Mouse (Mus musculus) midbrain, embryonic 14.5 days (tissue): ENCODE results near the gene Stat5a. TPM values are rescaled to one million over a fixed set of nuclear protein-coding genes. Genes with fewer than 3 reads are reported as not detected.

Source experiments
- ATAC-seq: fragments of 200-750 bp; cut with Nextera tagmentation; 2 replicates; pipeline ENCODE4 v1.8.0; 2017; ENCODE audit warnings: moderate number of reproducible peaks, moderate library complexity; ENCODE audit not compliant: low FRiP score, low TSS enrichment
- DNase-seq: peaks from one replicate; pipeline ENCODE4 v3.0.0-alpha.2; 2015
- H3K27ac ChIP-seq: fragments of 300-500 bp; sonication (generic); replicated peaks from 2 replicates; pipeline ENCODE4 v1.5.1; 2014; ENCODE audit warnings: mild to moderate bottlenecking, low read depth, low read length, moderate library complexity
- H3K27me3 ChIP-seq: fragments of 300-500 bp; sonication (generic); 2 replicates; pipeline ENCODE4 v1.6.1; 2014; ENCODE audit warnings: low read length, control low read depth, mixed read lengths; ENCODE audit not compliant: control insufficient read depth, insufficient read depth
- H3K36me3 ChIP-seq: fragments of 300-500 bp; sonication (generic); 2 replicates; pipeline ENCODE4 v1.6.1; 2014; ENCODE audit warnings: low read length, control low read depth; ENCODE audit not compliant: control insufficient read depth, insufficient read depth
- H3K4me1 ChIP-seq: fragments of 300-500 bp; sonication (generic); 2 replicates; pipeline ENCODE4 v1.6.1; 2014; ENCODE audit warnings: mild to moderate bottlenecking, antibody characterized with exemption, low read length, control low read depth; ENCODE audit not compliant: control insufficient read depth, insufficient read depth
- H3K4me2 ChIP-seq: fragments of 300-500 bp; sonication (generic); 2 replicates; pipeline ENCODE4 v1.6.1; 2014; ENCODE audit warnings: mild to moderate bottlenecking, low read length, moderate library complexity
- H3K4me3 ChIP-seq: fragments of 300-500 bp; sonication (generic); replicated peaks from 2 replicates; pipeline ENCODE4 v1.5.1; 2014; ENCODE audit warnings: low read depth, low read length
- H3K9ac ChIP-seq: fragments of 300-500 bp; sonication (generic); replicated peaks from 2 replicates; pipeline ENCODE4 v1.6.1; 2014; ENCODE audit warnings: mild to moderate bottlenecking, low read length, moderate library complexity
- H3K9me3 ChIP-seq: fragments of 300-500 bp; sonication (generic); 2 replicates; pipeline ENCODE4 v1.6.1; 2016; ENCODE audit warnings: low read length, control low read depth, mixed read lengths; ENCODE audit not compliant: control insufficient read depth
- WGBS: fragments of 180-500 bp; shearing (Covaris S2); extraction: QIAGEN DNeasy Blood & Tissue Kit; methylation state at CpG from one replicate; pipeline ENCODE4 v1.1.7; 2014; 5-methylcytosine and 5-hydroxymethylcytosine counted together
- polyA plus RNA-seq: library from polyadenylated mRNA; unstranded; fragments of >200 nt; fragmentation: Nextera tagmentation; extraction: Ambion mirVana; gene quantifications from 2 replicates; pipeline ENCODE4 v1.2.1, GENCODE M21; 2014

Stat5a gene
- polyA plus RNA-seq, 1 experiment from 2014 or later: 1.9 TPM

DNA sequence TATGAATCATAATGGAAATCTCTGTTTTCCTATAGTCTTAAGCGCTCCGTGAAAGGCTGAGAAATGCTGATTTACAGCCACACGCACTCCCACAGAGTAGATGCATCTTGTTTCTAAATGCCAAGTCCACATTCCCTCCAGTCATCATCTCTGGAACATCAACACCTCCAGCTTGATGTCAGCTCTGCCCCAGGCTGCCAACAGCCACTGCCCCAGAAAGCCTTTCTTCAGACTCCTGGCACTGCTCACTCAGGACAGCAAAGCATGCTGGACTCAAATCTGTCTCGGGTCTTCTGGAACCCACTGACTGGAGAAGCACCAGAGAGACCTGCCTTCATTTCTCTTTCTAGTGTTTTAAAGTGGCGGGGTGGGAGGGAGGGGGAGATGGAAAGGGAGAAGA, 33.3 kb downstream of the Stat5a start:
- no peak overlapping the region for H3K9ac ChIP-seq
- 91% methylated on average over 5 of the region's 5 CpGs for WGBS

DNA sequence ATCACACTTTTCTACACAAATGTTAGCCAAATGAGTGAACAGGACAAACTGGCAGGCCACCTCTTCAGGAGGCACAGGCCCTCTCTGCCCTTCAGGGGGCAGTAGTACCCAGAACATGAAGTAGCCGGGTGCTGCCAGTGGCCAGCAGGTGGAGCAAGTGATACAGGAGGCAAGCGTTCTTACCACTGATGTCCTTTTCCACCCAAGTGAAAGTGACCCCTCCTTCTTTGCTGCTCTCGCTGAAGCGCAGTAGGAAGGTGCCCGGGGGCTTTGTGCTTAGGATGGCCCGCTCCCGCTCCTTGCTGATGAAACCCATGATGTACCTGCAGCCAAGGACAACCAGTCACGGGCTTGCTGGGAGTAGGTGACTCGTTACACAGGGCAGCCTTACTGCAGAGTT, 34.3 kb downstream of the Stat5a start:
- no peaks in the 10 kb centered on the region for H3K4me1 ChIP-seq
- ATAC-seq (no peak), DNase-seq (peak; percentile 89)
- H3K27me3 ChIP-seq: no peaks in the 10 kb centered on the region
- 12% methylated on average over 9 of the region's 9 CpGs for WGBS
- no peak overlapping the region for H3K4me3 ChIP-seq
- no peak overlapping the region for H3K27ac ChIP-seq
- H3K9ac ChIP-seq: no peak overlapping the region
- H3K36me3 ChIP-seq: peaks cover 14% of the 10 kb centered on the region; the same call in 1 of the 2 replicates
- H3K4me2 ChIP-seq: no peak overlapping the region
- no peaks in the 10 kb centered on the region for H3K9me3 ChIP-seq

More for the DNA sequence above, 33.3 kb downstream of the Stat5a start:
- H3K4me1 ChIP-seq: no peaks in the 10 kb centered on the region
- DNase-seq: no peak
- H3K36me3 ChIP-seq: peaks cover 21% of the 10 kb centered on the region
- H3K4me3 ChIP-seq: no peak overlapping the region
- no peak for ATAC-seq
- no peaks in the 10 kb centered on the region for H3K9me3 ChIP-seq
- no peak overlapping the region for H3K27ac ChIP-seq
- H3K4me2 ChIP-seq: no peak overlapping the region
- no peaks in the 10 kb centered on the region for H3K27me3 ChIP-seq

DNA sequence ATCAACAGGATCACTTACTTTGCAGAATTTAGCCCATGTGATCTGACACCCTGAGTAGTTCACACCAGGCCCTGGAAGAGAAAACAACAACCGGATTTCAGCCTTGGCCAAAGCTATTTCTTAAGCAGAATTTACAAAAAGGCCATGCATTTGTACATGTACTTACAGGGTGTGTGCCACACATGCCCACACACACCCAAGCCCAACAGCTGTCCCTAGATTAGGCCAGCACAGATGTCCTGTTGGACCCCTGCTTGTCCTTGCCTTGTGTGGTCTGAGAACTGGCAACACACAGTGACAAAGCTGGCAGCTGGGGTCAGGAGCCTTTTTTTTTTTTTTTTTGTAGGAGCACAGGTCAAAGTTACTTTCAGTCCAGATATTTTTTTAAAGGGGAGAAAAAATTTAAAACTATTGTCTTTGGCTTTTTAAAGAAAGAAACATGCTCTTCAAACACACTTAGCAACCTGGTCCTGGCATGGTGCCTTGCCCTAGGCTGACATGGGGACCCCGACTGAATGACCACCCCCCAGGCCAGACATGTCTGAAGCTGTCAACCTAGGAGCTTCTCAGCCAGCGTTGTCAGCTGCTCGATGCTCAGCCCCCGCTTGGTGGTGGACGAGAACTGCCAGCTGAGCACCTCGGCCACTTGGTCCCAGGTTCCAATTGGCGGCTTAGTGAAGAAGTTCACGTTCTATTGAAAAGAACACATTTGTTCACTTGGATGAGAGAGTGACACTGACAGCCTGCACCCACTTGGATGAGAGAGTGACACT, 35.2 kb downstream of the Stat5a start:
- DNase-seq: no peak
- 71% methylated on average over 9 of the region's 9 CpGs for WGBS
- Histone ChIP-seq H3K36me3 (peaks cover 10% of the 10 kb centered on the region; the same call in 1 of the 2 replicates), H3K9ac (no peak overlapping the region), H3K9me3 (no peaks in the 10 kb centered on the region), H3K4me1 (peaks cover 3% of the 10 kb centered on the region; the same call in 1 of the 2 replicates), H3K27me3 (no peaks in the 10 kb centered on the region), H3K27ac (no peak overlapping the region), H3K4me2 (no peak overlapping the region), H3K4me3 (no peak overlapping the region)
- no peak for ATAC-seq

DNA sequence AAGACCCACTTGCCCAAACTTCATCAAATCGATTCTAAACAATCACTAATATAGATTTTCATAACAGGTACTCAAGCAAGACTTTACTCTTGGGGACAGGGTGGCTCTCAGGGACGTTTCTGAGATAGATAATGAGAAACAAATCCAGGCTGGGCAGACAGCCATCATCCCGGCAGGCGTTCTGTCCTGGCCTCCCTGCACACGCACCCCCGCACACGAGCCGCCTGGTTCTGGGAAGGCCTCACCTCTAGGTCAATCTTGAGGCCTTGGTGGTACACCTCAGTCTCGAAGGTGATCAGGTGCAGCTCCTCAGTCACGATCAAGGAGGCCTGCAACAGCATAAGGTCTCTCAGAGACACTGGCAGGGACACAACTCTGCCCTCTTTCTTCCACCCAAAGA, 36.9 kb downstream of the Stat5a start:
- Histone ChIP-seq H3K9ac (no peak overlapping the region), H3K9me3 (no peaks in the 10 kb centered on the region), H3K27me3 (no peaks in the 10 kb centered on the region), H3K4me1 (peaks cover 3% of the 10 kb centered on the region; the same call in 1 of the 2 replicates), H3K4me3 (no peak overlapping the region), H3K27ac (no peak overlapping the region), H3K4me2 (no peak overlapping the region), H3K36me3 (peaks cover 10% of the 10 kb centered on the region; the same call in 1 of the 2 replicates)
- 70% methylated on average over 10 of the region's 10 CpGs for WGBS
- DNase-seq (no peak), ATAC-seq (no peak)

DNA sequence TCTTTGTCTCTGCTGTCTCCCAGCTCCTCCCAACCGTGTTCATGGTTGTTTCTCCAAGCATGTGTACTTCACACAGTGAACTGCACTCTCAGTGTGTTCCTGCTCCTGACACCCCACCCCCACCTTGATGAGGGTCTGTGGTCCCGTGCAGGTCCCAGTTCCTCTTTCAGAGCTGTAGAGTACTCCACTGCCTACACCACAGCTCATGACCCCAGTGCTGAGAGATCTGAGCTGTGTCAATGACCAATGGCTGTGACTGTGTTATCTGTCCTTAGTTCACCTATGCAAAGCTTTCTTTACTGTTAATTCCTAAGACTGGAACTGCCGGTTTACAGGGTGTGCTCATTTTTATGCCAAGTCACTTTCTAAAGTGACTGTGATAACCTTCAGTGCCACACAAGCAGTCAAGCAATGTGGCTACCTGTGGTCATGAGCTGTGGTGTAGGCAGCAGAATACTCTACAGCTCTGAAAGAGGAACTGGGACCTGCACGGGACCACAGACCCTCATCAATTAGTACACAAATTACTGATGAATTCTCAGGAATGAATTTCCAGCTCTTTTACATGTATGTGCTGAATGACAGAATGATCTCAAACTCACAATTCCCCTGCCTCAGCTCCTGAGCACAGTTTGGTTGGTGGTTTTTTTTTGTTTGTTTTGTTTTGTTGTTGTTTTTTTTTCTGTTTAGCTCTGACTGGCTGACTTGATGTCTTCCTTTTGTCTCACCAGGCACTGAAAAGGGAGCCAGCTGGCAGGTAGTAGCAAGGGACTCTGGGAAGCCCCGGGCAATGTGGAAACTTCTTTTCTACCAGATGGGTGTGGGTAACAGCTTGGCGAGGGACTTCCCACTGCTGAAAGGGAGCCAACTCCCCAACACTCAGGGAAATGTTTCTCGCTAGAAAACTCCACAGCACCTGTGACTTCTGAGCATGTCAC, 38.4 kb downstream of the Stat5a start:
- Histone ChIP-seq H3K9ac (no peak overlapping the region), H3K36me3 (peaks cover 20% of the 10 kb centered on the region), H3K27me3 (no peaks in the 10 kb centered on the region), H3K4me3 (no peak overlapping the region), H3K9me3 (no peaks in the 10 kb centered on the region), H3K4me2 (no peak overlapping the region), H3K27ac (no peak overlapping the region), H3K4me1 (peaks cover 3% of the 10 kb centered on the region; the same call in 1 of the 2 replicates)
- 75% methylated on average over 7 of the region's 7 CpGs for WGBS
- peak; percentile 35 for DNase-seq
- ATAC-seq: no peak

DNA sequence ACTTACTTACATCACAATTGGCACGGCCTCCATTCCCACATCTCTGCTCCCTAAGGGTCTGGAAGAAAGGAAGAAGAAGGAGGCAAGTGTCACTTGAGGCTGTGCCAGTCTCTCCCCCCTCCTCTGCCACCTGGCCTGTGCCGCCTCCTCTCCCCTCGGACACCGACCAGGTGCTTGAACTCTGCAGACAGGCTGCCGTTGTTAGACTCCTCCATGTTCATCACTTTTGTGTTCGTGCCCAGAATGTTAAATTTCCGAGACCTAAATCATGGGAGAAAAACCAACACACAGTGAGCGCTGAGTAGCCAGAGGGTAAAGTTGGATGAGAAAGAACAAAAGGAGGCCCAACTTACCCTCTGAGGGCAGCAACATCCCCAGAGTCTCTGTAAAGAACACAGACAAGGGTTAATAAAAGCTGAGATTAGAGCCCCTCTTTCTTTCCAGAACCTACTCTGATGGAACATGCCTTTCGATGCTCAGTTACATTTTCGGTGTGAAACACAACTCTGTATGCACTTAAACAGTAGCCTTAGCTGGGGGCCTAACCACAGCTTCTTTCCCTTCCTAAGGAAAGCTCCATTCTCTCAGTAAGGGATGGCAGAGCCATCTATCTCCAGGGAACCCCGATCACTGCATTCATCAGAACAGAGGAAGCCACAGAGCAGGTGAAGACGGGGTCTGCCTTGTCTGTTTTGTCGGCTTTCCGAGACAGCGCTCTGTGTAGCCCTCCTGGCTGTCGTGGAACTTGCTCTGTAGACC, 39.5 kb downstream of the Stat5a start:
- 51% methylated on average over 16 of the region's 16 CpGs for WGBS
- peak overlapping the region; percentile 28; the same call in 1 of the 2 replicates for H3K27ac ChIP-seq
- peaks cover 18% of the 10 kb centered on the region for H3K36me3 ChIP-seq
- no peaks in the 10 kb centered on the region for H3K27me3 ChIP-seq
- DNase-seq (peak; percentile 37), ATAC-seq (no peak)
- H3K4me2 ChIP-seq: no peak overlapping the region
- no peaks in the 10 kb centered on the region for H3K9me3 ChIP-seq
- H3K4me1 ChIP-seq: peaks cover 3% of the 10 kb centered on the region; the same call in 1 of the 2 replicates
- H3K9ac ChIP-seq: no peak overlapping the region
- no peak overlapping the region for H3K4me3 ChIP-seq

DNA sequence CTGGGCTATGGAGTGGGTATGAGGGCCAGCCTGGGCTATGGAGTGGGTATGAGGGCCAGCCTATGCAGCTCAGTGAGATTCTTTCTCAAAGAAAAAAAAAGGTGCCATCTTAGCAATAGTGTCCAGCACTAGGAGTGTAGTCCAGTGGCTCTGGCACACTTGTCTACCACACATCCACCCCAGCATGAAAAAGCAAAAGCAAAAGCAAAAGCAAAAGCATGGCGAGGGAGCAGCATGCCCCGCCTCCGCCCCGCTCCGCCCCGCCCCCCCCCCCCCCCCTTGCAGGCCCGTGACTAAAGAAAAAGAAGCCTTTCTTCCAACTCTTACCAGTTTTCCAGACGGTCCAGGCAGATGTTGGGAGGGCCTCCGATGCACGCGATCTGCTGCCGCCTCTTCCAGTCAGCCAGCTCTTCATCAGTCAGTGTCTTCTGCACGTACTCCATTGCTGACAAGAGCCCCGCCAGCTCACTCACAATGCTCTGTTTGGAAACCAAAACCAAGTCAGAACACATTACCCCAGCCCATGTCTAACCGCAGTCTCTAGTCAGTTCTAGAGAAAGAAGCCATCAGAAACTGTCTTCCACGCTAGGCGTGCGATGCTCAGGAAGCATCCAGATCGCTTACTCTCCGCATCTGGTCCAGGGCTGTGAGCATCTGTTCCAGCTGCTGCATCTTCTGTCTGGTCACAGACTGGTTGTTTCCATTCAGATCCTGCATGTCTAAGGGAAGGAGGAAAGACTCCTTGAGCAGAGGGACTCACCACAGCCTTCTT, 45.6 kb downstream of the Stat5a start:
- H3K27ac ChIP-seq: no peak overlapping the region
- no peak overlapping the region for H3K9ac ChIP-seq
- no peak overlapping the region for H3K4me3 ChIP-seq
- 74% methylated on average over 19 of the region's 20 CpGs for WGBS
- ATAC-seq (no peak), DNase-seq (no peak)
- no peaks in the 10 kb centered on the region for H3K9me3 ChIP-seq
- no peaks in the 10 kb centered on the region for H3K27me3 ChIP-seq
- H3K4me1 ChIP-seq: no peaks in the 10 kb centered on the region
- peaks cover 46% of the 10 kb centered on the region for H3K36me3 ChIP-seq
- H3K4me2 ChIP-seq: no peak overlapping the region

DNA sequence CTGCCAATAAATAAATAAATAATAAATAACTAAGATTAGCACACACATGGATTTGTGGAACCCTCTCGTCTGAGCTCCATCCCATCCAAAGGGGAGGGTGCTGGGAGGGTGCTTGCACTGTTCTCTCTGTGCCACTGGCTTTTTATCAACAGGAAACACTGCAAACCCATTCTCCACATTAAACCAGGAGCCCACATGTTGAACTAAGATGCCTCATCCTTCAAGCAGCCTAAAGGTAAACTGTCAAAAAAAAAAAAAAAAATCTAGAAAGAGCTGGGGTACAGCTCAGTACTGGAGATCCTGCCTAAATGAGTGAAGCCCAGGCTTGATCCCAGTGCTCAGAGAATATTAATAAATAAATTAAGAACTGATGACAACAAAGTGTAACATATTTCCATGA, 46.8 kb downstream of the Stat5a start:
- no peaks in the 10 kb centered on the region for H3K4me1 ChIP-seq
- H3K4me2 ChIP-seq: no peak overlapping the region
- no peak overlapping the region for H3K27ac ChIP-seq
- no peak overlapping the region for H3K9ac ChIP-seq
- ATAC-seq: no peak
- no peak for DNase-seq
- H3K27me3 ChIP-seq: no peaks in the 10 kb centered on the region
- H3K4me3 ChIP-seq: no peak overlapping the region
- 80% methylated on average over 1 of the region's 1 CpGs for WGBS
- H3K9me3 ChIP-seq: no peaks in the 10 kb centered on the region
- H3K36me3 ChIP-seq: peaks cover 46% of the 10 kb centered on the region
